Mouse (Mus musculus) midbrain, embryonic 13.5 days (tissue): Measurements from ENCODE around the gene Evi5. TPM values are rescaled to one million over a fixed set of nuclear protein-coding genes. Genes with fewer than 3 reads are reported as not detected.

Experiments used
- ATAC-seq: fragments of 200-750 bp; cut with Nextera tagmentation; 2 replicates; pipeline ENCODE4 v1.8.0; 2017; ENCODE audit warnings: mild to moderate bottlenecking, moderate TSS enrichment, moderate library complexity
- H3K27ac ChIP-seq: fragments of 300-500 bp; sonication (generic); 2 replicates; pipeline ENCODE4 v1.5.1; 2015; ENCODE audit warnings: inconsistent platforms, mild to moderate bottlenecking, moderate library complexity
- H3K27me3 ChIP-seq: fragments of 300-500 bp; sonication (generic); 2 replicates; pipeline ENCODE4 v1.6.1; 2015; ENCODE audit warnings: mild to moderate bottlenecking, inconsistent platforms
- H3K36me3 ChIP-seq: fragments of 300-500 bp; sonication (generic); 2 replicates; pipeline ENCODE4 v1.6.1; 2015; ENCODE audit warnings: mild to moderate bottlenecking, inconsistent platforms
- H3K4me1 ChIP-seq: fragments of 300-500 bp; sonication (generic); replicated peaks from 2 replicates; pipeline ENCODE4 v1.6.1; 2015; ENCODE audit warnings: inconsistent platforms
- H3K4me2 ChIP-seq: fragments of 300-500 bp; sonication (generic); replicated peaks from 2 replicates; pipeline ENCODE4 v1.6.1; 2015; ENCODE audit warnings: moderate library complexity, mild to moderate bottlenecking, inconsistent platforms
- H3K4me3 ChIP-seq: fragments of 300-500 bp; sonication (generic); replicated peaks from 2 replicates; pipeline ENCODE4 v1.5.1; 2015; ENCODE audit warnings: mild to moderate bottlenecking, inconsistent platforms
- H3K9ac ChIP-seq: fragments of 300-500 bp; sonication (generic); replicated peaks from 2 replicates; pipeline ENCODE4 v1.6.1; 2015; ENCODE audit warnings: mild to moderate bottlenecking, inconsistent platforms
- H3K9me3 ChIP-seq: fragments of 300-500 bp; sonication (generic); 2 replicates; pipeline ENCODE4 v1.6.1; 2016; ENCODE audit warnings: mild to moderate bottlenecking, inconsistent platforms
- WGBS: fragments of 180-500 bp; shearing (Covaris S2); methylation state at CpG from one replicate; pipeline ENCODE4 v1.1.7; 2015; 5-methylcytosine and 5-hydroxymethylcytosine counted together
- polyA plus RNA-seq: library from polyadenylated mRNA; unstranded; fragments of >200 nt; fragmentation: Nextera tagmentation; extraction: Ambion mirVana; gene quantifications from 2 replicates; pipeline ENCODE4 v1.2.1, GENCODE M21; 2015

Evi5 gene
- polyA plus RNA-seq, 1 experiment from 2014 or later: 44.3 TPM

DNA sequence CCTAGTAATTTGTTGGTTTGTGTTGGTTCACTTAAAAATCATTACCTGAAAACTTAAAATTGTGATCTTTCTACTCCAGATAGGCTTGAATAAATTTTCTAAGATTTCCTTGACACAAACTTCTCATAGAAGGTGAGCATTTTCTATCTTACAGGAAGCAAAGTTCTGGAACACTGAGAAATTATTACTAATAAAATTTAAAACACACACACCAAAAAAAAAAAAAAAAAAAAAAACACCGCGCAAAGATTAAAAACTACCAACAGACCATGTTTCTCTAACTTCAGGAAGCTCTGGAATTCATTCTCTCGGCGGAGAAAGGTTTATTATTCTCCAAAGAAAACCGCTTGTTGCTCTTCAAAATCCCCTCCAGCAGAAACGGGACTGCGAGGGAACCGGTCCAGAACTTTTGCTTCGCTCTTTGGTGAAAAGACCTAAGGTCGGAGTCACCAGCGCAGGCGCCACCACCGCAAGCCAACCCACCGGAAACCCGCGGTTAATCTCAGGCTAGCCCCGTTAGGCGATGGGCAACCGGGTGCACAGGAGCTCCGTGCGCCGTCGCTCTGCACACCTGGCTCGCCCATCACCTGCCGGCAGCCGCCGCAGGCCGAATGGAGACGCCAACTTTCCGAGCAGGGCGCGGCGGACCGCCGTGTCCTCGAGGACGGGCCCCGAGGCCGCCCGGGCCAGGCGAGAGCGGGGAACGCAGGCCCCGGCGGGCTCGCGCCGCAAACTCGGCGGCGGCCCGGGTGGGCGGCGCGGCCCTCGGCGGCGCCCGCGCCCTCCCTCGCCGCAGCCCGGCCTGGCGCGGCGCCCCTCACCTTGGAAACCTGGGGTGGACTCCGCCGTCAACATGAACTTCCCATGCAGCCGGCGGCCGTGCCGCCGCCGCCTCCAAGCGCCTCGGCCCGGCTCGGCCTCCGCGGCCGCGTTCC, 6.7 kb downstream of the Evi5 start:
- peak; percentile 83 for ATAC-seq
- Histone ChIP-seq H3K4me1 (peaks cover 8% of the 10 kb centered on the region; the same call in 1 of the 2 replicates), H3K9me3 (no peaks in the 10 kb centered on the region), H3K27me3 (0 out of 2 replicates have a peak, but pooled peaks cover 4% of the 10 kb centered on the region), H3K9ac (peak overlapping the region; percentile 88), H3K4me3 (peak overlapping the region; percentile 83), H3K4me2 (peak overlapping the region; percentile 74), H3K36me3 (no peaks in the 10 kb centered on the region), H3K27ac (peak overlapping the region; percentile 92)
- WGBS: under 1% methylated on average over 69 of the region's 82 CpGs

GRCm38 (mm10) chr5:107866127-107867126, 8.5 kb downstream of the Evi5 start:
- Histone ChIP-seq H3K4me1 (peaks cover 8% of the 10 kb centered on the region; the same call in 1 of the 2 replicates), H3K36me3 (no peaks in the 10 kb centered on the region), H3K4me3 (no peak overlapping the region), H3K9ac (no peak overlapping the region), H3K4me2 (no peak overlapping the region), H3K9me3 (no peaks in the 10 kb centered on the region), H3K27ac (no peak overlapping the region), H3K27me3 (0 out of 2 replicates have a peak, but pooled peaks cover 4% of the 10 kb centered on the region)
- WGBS: 82% methylated on average over 2 of the region's 2 CpGs
- no peak for ATAC-seq

GRCm38 (mm10) chr5:107863971-107864370, 10.9 kb downstream of the Evi5 start:
- H3K9me3 ChIP-seq: no peaks in the 10 kb centered on the region
- no peak overlapping the region for H3K4me2 ChIP-seq
- ATAC-seq: no peak
- no peak overlapping the region for H3K9ac ChIP-seq
- no peak overlapping the region for H3K27ac ChIP-seq
- no peaks in the 10 kb centered on the region for H3K27me3 ChIP-seq
- peaks cover 8% of the 10 kb centered on the region; the same call in 1 of the 2 replicates for H3K4me1 ChIP-seq
- 87% methylated on average over 3 of the region's 3 CpGs for WGBS
- no peaks in the 10 kb centered on the region for H3K36me3 ChIP-seq
- H3K4me3 ChIP-seq: no peak overlapping the region

DNA sequence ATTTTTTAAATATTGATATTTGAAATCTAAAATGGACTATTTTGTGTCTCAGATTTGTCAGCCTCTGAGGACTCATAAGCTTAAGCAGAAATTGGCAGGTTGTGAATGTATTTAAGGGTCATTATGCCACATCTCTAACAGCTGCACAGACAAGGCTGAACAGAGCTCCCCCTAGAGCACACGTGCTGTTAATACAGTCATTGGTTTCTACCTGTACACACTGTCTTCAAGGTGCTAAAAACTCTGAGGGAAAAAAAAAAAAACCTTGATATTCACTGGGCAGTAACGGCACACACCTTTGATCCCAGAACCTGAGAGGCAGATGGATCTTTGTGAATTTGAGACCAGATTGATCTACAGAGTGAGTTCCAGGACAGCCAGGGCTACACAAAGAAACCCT, 15.9 kb downstream of the Evi5 start:
- H3K36me3 ChIP-seq: no peaks in the 10 kb centered on the region
- H3K4me1 ChIP-seq: peaks cover 8% of the 10 kb centered on the region
- no peak overlapping the region for H3K4me2 ChIP-seq
- no peak overlapping the region for H3K9ac ChIP-seq
- H3K27ac ChIP-seq: no peak overlapping the region
- H3K9me3 ChIP-seq: no peaks in the 10 kb centered on the region
- no peaks in the 10 kb centered on the region for H3K27me3 ChIP-seq
- ATAC-seq: no peak
- no peak overlapping the region for H3K4me3 ChIP-seq
- WGBS: 52% methylated on average over 2 of the region's 2 CpGs

- Histone ChIP-seq H3K9ac (no peak overlapping the region), H3K9me3 (no peaks in the 10 kb centered on the region), H3K27ac (no peak overlapping the region), H3K4me1 (peaks cover 12% of the 10 kb centered on the region), H3K4me3 (no peak overlapping the region), H3K27me3 (no peaks in the 10 kb centered on the region), H3K36me3 (no peaks in the 10 kb centered on the region), H3K4me2 (no peak overlapping the region)
- WGBS: 94% methylated on average over 2 of the region's 2 CpGs
- ATAC-seq: no peak
Measured at GRCm38 (mm10) chr5:107855546-107855945, 19.4 kb downstream of the Evi5 start.

DNA sequence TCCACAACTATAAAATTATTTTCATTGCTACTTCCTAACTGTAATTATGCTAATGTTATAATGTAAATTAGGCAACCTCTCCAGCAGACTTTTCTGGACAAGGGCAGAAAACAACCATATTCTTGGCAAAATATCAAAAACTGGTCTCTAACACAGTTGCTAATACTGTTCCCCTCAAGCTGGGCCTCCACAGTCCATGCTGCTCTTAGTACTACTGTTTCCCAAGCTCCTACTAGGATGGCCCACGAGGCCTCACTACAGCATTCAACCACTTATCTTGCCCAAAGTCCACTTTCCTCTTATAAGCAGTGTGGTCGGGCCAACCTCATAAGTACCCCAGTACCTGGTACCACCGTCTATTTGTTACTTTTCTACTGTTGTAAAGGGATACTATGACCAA, 20.4 kb downstream of the Evi5 start:
- Histone ChIP-seq H3K4me3 (no peak overlapping the region), H3K4me1 (peaks cover 12% of the 10 kb centered on the region), H3K27ac (no peak overlapping the region), H3K27me3 (no peaks in the 10 kb centered on the region), H3K4me2 (no peak overlapping the region), H3K9ac (no peak overlapping the region), H3K9me3 (no peaks in the 10 kb centered on the region), H3K36me3 (no peaks in the 10 kb centered on the region)
- WGBS: 73% methylated on average over 3 of the region's 3 CpGs
- no peak for ATAC-seq

GRCm38 (mm10) chr5:107853807-107854206, 21.1 kb downstream of the Evi5 start:
- H3K4me3 ChIP-seq: no peak overlapping the region
- H3K27ac ChIP-seq: no peak overlapping the region
- no peaks in the 10 kb centered on the region for H3K36me3 ChIP-seq
- no peaks in the 10 kb centered on the region for H3K9me3 ChIP-seq
- 18% methylated on average over 6 of the region's 6 CpGs for WGBS
- peaks cover 12% of the 10 kb centered on the region for H3K4me1 ChIP-seq
- H3K4me2 ChIP-seq: no peak overlapping the region
- no peak for ATAC-seq
- no peak overlapping the region for H3K9ac ChIP-seq
- no peaks in the 10 kb centered on the region for H3K27me3 ChIP-seq

GRCm38 (mm10) chr5:107848964-107849363, 25.9 kb downstream of the Evi5 start:
- no peak for ATAC-seq
- H3K4me2 ChIP-seq: no peak overlapping the region
- no peaks in the 10 kb centered on the region for H3K27me3 ChIP-seq
- no peak overlapping the region for H3K27ac ChIP-seq
- H3K36me3 ChIP-seq: no peaks in the 10 kb centered on the region
- H3K9me3 ChIP-seq: no peaks in the 10 kb centered on the region
- H3K4me3 ChIP-seq: no peak overlapping the region
- H3K4me1 ChIP-seq: peaks cover 4% of the 10 kb centered on the region
- 91% methylated on average over 4 of the region's 4 CpGs for WGBS
- no peak overlapping the region for H3K9ac ChIP-seq

DNA sequence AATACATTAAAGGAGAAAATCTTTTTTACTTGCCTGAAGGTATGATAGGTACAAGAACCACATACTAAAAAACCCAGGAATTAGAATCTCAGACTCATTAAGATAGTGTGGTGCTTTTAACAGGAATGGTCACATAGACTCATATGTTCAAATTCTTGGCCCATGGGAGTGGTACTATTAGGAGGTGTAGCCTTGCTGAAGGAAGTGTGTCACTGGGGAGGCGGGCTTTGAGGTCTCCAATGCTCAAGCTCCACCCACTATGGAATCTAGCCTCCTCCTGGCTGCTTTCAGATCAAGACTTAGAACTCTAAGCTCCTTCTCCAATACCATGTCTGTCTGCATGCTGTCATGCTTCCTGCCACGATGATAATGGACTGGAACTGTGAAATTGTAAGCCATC, 27.1 kb downstream of the Evi5 start:
- Histone ChIP-seq H3K4me1 (no peaks in the 10 kb centered on the region), H3K9ac (no peak overlapping the region), H3K27ac (no peak overlapping the region), H3K4me3 (no peak overlapping the region), H3K36me3 (no peaks in the 10 kb centered on the region), H3K4me2 (no peak overlapping the region), H3K9me3 (no peaks in the 10 kb centered on the region), H3K27me3 (no peaks in the 10 kb centered on the region)
- 74% methylated on average over 2 of the region's 2 CpGs for WGBS
- ATAC-seq: no peak

GRCm38 (mm10) chr5:107847349-107847748, 27.6 kb downstream of the Evi5 start:
- H3K4me3 ChIP-seq: no peak overlapping the region
- ATAC-seq: no peak
- no peaks in the 10 kb centered on the region for H3K27me3 ChIP-seq
- no peaks in the 10 kb centered on the region for H3K4me1 ChIP-seq
- H3K9ac ChIP-seq: no peak overlapping the region
- H3K36me3 ChIP-seq: no peaks in the 10 kb centered on the region
- no peaks in the 10 kb centered on the region for H3K9me3 ChIP-seq
- 83% methylated on average over 5 of the region's 5 CpGs for WGBS
- no peak overlapping the region for H3K27ac ChIP-seq
- no peak overlapping the region for H3K4me2 ChIP-seq

- H3K4me2 ChIP-seq: no peak overlapping the region
- H3K9me3 ChIP-seq: no peaks in the 10 kb centered on the region
- H3K27me3 ChIP-seq: no peaks in the 10 kb centered on the region
- H3K9ac ChIP-seq: no peak overlapping the region
- no peak overlapping the region for H3K27ac ChIP-seq
- peaks cover 7% of the 10 kb centered on the region for H3K36me3 ChIP-seq
- H3K4me3 ChIP-seq: no peak overlapping the region
- ATAC-seq: no peak
- 94% methylated on average over 5 of the region's 5 CpGs for WGBS
- no peaks in the 10 kb centered on the region for H3K4me1 ChIP-seq
Measured at GRCm38 (mm10) chr5:107840549-107841238, 34.2 kb downstream of the Evi5 start.
